Mouse (Mus musculus) CD4-positive helper T cell, adult 2 months (primary cell): Measurements from ENCODE around the gene Lnx1.

Experiments used
- DNase-seq: peaks from one replicate; pipeline ENCODE4 v3.0.0-alpha.2; 2012; ENCODE audit warnings: low read depth, missing footprints, low spot score

The Lnx1 gene

DNA sequence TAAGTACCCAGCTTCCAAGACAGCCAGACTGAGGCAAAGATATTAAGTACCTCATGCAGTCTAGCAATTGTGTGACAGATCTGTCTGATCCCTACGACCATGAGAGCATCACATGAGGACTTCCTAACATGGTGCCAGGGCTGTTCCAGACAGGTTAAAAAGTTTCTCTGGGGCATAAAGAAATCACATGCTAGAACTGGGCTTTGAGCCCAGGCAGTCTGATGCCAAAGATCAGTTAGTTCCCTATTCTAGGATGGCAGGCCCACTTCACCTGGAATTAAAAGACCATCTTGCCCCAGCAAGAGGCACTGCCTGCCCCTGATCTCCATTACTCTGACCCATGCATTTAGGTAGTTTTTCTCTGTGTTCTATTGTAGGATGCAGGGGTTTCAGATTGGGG, 3.0 kb downstream of the Lnx1 start:
- DNase-seq: no peak

DNA sequence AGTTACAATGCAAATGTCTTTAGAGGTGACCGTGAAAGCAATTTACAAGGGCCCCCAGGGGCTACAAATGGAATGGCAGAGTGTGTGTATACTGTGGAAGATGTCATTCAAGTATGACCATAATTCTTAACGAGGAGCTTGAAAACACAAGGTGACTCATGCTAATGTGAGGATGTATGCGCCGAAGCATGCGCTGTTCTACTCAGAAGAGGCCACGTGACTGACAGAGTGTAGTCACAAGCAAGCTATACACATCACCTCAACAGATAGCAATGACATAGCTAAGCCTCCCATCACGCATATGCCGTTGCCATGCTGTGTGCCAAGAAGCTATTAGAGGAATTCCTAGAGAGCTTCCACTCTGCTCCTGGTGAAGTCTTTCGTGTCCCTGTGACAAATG, 5.2 kb downstream of the Lnx1 start:
- no peak for DNase-seq

DNA sequence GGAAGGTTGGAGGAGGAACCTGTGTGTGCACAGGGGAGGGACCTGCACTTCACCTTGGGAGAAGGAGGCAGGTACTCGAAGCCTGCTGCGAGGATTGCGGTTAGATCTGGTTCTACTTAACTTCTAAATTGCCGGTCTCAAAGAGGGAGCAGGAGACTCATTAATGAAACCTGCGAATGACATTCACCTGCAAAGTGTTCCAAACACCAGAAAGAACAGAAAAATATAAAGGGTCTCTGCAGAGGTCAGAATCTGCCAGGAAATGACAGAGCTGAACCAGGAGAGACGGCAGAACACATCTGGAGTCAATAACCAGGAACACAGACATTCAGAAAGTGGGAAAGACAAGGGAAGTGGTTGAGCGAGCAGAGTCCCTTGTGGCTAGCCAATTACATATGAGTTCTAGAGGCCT, 8.3 kb downstream of the Lnx1 start:
- no peak for DNase-seq

DNA sequence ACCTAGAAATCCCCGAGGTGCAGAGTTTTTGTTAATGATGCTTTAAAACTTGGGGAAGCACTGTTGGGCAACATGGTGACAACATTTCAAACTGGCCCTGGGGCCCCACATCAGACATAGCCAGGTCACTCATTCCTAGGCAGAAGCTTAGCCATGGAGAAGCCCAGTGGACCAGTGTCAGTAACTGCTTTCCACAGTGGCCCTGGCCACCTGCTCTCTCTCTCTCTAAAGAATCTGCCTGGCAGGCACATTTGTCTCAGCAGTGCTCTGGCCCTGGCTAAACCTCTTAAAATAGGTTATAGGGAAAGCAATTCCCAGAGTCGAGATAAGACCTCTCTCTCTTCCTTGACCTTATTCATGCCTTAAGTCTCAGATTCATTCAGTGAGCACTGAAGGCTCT, 8.9 kb downstream of the Lnx1 start:
- no peak for DNase-seq

DNA sequence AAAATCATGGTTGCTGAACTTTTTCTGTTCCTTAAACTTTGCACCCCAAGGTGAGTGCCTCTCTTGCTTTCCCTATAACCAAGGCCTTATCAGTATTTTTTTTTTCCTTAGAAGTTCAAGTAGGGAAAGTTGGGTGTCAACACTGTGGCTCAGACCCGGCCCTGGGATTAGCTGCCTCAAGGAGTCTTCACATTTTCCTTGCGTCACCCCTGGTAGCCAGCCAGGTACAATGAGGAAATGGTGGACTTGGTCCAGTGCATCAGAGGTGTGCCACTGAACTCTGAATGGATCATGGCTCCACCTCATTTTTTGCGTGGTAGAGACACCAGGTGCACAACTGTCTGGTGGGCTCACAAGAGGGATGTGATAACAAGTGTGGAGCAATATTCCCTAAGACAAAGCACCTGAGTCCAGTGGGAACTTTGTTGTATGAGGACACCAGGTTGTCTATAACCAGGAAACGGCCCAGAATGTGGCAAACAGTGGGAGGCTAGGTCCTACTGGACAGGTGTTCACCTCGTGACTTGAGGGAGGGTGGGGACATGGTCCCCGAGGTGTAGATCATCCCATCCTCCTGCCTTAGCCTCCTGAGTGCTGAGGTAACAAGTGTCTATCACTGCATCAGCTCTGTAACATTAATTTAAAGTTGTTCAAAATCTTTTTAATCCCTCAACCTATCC, 10.2 kb downstream of the Lnx1 start:
- no peak for DNase-seq

DNA sequence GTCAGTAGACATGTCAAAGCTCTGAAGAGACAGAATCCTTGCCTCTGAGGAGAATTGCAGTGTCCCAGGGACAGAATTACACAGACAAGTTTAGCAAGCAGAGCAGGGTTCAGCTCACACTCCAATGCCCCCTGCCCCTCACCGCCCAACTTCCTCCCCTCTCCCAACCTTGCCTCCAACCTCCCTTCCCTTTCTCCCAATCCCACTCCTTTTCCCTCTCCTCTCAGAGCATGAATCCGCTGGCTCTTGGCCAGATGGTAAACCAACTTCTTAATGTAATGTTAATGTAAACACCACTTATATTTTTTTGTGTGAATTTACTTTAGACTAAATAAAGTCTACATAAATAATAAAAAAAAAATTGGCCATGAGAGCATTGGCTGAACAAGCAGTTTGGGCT, 13.9 kb downstream of the Lnx1 start:
- no peak for DNase-seq

DNA sequence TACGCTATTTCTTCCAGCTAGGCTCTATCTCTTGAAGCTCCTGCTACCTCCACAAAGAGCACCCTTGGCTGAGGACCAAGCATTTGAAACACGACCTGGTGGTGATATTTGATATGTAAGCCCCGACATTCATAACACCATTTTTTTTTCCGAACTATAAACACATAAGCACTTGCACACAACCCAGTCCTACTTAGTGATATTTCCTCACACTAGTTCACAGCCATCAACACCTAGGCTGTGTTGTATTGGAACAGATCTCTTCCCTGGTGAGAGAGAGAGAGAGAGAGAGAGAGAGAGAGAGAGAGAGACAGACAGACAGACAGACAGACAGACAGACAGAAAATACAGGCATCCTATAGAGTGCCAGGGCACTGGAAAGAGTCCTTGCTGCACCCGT, 17.8 kb downstream of the Lnx1 start:
- DNase-seq: no peak

DNA sequence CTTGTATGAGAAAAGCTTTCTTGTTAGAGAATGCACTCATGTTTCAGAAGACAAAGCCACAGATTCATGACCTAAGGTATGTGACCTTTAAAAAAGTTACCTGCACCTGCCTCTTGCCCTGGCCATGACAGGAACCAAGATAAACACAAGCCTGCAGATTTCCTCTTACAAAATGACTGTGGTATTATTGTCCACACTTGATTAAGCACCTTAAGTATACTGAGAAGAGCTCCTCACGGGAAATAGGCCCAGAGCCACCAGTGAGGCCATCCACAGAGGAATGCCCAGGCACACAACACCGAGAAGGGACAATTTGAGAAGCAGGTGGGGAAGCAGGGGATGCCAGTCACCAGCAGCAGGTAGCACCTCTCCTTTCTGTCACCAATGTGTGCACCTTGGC, 18.9 kb downstream of the Lnx1 start:
- DNase-seq: no peak

DNA sequence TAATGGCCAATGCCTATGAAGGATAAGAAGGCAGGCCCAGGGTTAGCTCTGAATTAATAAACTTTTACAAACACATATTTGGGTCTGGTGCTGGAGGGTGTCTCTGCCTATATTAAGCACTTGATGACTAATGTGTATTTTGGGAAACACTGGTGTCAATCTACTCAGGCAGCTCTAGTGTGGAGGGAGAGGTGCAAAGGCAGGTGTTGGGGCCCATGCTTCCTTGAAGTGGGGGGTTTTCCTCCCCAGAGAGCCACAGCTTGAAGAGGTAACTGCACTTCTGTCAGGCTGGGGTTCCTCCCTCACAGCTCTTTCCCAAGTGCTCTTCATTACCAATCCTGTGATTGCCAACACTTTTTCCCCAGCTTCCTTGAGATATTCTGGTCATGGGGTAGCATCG, 20.0 kb downstream of the Lnx1 start:
- no peak for DNase-seq

DNA sequence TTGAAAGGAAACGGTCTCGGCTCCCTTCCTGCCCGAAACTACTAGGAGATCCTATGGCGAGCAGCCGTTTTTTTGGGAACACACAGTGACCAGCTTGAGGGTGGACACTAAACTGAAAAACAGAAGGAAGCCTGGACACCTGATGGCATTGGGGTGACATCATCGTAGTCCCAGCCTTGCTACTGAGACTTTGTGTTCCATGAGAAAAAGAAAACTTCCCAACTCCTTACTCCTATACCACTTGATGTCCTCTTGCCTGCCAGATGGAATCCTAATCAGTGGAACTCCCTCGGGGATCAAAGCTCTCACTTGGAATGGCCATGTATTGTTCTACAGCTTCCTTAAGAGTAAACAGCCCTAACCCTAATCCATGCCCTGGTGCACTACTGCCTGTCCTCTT, 23.1 kb downstream of the Lnx1 start:
- no peak for DNase-seq

DNA sequence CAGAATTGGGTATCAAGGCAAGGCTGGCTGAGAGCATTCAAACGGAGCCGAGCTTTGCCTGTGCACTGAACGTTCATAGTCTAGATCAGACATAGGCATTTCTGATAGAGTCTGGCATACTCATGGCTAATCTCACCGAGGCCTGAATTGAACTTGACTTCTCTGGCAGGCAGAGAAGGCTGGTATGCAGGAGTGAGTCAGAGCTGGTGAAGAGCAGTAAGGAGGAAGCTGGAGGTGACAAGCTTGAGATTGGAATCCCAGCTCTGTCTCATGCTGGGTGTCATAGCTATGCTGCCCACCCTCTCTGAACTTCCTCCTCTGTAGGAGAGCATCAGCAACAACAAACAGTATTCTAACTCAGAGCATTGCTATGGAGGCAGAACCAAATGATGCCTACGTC, 24.0 kb downstream of the Lnx1 start:
- no peak for DNase-seq

DNA sequence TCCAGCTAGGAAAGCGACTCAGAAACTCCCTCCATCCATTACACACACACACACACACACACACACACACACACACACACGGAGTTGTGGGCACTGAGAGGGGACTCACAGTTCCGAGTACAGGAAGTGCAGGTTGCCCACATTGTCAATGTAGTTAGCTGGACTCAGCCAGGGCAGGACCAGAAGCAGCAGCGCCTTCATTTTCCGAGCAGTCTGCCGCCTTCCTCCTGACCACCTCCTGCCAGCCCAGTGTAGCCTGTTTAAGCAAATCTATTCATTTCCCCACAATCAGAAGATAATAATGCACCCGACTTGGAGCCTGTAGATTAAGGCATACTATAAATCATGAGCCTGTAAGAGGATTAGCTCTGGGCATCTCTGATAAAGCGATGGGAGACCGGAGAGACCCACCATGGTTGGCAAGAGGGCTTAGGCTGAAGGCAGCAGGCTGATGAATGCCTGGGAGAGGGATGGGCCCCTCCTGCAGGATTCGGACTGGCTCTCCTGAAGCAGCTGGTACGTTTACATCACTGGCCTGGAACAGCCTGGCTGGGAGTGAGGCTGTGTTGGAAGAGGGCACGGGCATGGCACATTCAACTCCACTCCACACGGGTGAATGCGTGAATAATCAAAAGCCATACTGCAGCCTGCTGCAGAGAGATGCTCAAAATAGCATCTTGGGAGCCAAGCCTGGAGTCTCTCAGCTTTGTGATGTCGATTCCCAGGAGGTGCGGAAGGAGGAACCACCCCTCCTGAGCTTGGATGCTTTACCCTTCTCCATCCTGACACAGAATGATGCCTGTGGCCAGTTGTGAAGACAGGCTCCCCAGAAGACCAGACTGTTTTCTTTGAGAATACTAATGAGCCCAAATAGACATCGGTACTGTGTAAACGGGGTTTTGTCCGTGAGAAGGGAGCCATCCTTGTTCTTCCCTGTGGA, 25.0 kb downstream of the Lnx1 start:
- no peak for DNase-seq

DNA sequence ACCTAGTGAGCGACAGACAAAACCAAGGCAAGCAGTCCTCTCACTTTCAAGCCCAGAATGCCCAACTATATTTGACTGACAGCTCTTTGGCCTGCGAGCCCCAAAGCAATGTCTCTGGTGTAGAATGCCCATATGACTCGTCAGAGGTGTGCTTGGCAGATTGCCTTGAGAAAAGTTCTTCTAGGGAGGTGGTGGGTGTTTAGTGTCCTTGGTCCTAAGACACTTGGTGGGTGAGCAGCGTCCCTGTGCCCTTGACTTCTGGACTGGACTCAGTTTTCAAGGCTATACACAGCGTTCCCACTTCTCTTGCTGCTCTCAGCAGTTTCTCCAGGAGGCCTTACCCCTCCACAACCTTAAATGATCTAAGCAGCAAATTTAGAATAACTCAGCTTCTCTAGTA, 30.2 kb downstream of the Lnx1 start:
- DNase-seq: no peak

DNA sequence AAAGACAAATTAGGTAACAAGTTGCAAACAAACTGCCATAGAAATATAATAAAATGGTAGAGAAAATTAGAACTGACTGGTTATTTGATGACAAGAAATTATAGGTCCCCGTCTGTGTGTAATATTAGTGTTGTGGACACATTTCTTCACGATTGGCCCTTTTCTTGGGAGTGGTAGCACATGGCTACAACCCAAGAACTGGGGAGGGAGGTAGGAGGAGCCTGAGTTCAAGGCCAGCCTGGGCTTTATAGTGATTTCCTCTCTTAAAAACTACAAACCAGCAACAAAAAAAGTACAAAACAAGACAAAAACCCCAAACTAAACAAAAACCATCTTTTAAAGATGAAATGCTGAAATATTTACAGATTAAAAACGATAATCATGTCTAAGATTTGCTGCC, 31.8 kb downstream of the Lnx1 start:
- DNase-seq: no peak

DNA sequence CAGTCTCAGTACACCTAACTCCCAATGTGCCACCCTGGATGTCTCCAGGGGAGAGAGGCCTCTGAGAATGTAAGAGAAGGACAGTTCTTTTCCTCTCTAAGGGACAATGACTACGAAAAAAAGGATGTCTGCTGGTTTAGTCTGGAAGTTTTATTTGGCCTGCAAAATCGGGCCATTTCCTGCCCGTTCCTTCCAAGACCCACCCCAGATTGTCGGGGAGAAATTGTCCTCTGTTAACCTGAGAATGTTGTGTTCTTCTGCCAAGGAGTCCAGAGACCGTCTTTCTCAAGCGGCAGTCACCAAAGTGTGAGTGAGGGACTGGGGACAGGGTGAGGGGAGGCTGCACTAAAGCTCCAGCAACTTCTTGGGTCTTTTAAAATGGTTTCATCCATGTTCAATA, 32.8 kb downstream of the Lnx1 start:
- no peak for DNase-seq

DNA sequence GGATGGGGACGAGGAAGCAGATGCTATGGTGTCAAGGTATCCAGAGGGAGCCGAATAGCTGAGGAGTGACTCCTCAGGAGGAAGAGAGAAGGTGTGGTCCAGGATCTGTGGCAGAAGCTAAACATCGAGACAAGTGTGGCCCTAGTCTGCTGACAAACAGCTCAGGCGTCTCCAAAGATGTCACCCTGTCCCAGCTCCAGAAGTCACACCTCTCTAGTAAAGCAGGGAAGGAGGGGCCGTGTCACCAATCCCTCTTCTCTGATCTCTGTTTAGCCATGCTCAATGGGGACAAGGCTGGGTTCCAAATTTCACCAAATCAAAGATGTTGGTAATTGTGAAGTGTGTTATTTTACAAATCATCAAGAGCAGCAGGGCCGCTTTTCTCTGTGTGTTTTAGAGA, 33.8 kb downstream of the Lnx1 start:
- DNase-seq: no peak

DNA sequence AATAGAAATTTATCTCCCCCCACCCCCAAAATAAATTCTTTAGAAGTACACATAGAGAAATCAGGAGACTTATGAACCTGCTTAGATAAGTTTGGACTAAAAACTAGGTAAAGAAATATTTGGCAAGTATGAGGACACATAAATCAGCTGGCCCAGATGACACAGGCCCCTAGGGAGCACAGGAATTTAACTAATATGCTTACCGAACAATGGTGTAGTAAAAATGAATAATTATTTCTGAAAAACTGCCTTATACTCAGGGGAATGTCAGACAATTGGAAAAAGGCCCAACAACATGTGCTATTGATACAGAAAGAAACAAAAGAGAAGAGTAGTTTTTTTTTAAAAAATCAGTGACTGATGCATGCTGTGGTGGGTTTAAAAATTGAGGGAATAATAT, 40.1 kb downstream of the Lnx1 start:
- no peak for DNase-seq

DNA sequence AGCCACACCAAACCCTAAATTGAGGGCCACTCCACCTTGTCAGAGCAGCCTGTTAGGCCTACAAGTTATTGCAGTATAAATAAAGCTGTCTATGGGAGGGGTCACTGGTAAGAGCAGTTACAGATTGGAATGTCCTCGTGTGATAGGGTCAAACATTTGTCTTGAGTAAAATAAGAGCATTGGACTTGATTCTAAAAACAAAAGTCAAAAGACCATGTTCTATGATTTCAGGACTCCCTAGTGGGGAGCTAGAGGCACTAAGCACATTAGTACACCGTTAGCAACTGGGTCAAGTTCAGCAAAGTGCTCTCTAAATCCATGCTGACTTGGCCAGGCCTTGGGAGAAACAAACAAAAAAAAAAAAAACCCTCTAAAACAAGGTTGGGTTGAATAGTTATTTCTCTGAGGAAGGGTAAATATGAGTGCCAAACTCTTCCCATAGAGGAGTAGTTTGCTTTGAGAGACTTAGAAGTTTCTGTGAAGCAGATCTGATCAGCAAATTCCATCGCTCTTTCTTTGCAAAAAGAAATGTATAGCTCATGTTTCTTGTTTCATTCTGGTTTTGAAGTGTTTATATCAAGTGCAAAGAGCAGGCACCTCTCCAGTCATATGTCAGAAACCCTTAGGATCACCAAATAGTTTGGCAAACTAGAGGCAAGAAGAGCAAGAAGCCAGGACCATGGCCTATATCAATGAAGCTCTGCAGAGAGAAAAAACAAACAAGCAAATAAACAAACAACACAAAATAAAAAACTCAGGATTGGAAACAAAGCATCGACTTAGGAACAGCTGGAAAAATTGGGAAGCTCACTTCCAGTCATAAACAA, 40.8 kb downstream of the Lnx1 start:
- no peak for DNase-seq

DNA sequence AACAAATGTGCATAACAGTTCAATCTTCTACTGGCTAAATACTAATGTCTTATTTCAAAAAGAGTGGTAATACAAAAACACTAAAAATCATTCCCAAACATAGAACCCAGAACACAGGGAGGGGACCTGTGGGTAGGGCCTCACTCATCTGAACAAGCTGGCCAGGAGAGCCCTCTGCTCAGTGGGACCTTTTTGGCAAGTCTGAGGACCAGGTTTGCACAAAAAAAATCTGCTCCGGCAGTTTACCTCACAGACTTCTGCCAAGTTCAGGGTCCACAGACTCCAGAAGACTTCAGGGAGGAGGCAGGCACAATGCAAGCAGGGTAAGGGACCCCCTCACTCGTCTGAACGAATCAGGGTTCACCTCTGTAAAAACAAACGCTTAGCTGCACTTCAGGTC, 42.9 kb downstream of the Lnx1 start:
- no peak for DNase-seq

DNA sequence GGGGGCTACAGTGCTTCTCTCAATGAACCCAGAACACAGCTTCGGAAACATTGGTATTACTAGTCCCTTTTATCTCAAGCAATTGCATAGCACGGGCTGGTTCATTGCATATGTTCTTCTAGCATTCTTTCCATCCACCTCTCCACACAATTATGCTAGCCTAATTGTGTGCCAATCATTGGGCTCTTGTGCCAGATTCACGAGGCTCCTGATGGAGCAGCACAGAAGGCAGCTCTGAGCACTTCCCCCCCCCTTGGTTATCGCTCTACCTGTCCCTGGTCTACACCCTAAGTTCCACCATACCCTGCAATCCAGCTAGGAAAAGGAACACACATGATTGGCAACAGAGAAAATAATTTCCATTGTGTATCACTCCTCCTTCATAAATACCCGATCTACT, 43.4 kb downstream of the Lnx1 start:
- no peak for DNase-seq

DNA sequence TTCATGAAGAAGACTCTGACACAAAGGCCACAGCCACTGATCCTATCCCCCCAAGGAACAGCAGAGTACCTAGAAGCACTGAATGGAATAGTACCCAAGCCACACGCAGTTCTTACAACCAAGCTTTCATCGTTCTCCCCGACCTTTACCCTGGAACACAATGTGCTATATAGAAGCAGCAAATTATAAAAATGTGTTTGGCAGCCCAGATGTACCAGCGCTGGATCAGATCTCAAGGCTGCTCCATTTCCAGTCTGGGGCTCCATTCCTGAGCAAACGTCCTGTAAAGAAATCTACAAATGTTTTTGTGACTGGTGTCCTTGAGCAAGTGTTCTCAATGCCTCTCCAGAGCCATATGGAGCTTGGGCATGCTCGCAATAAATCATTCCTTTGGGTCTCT, 44.8 kb downstream of the Lnx1 start:
- DNase-seq: no peak

DNA sequence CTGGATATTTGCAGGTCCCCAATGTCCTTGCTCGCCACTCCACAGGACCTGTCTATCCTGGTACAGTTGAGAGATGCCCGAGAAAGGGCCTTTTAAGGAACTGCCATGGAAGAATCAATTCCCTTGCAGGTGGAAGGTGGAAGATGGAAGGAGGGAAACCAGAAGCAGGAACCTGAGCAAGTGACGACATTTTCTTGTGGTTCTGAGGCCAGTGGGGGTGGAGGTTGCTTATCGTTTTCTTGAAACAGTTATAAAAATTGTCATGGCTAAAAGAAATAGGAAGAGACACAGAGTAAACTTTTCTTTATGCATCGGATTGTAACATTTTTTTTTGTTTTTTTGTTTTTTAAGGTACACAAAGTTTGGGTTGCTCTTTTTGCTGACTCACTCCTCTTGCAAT, 46.3 kb downstream of the Lnx1 start:
- DNase-seq: no peak
